Comparison of ENCODE assay signal across 12 mouse cellular contexts in the genomic region with DNA sequence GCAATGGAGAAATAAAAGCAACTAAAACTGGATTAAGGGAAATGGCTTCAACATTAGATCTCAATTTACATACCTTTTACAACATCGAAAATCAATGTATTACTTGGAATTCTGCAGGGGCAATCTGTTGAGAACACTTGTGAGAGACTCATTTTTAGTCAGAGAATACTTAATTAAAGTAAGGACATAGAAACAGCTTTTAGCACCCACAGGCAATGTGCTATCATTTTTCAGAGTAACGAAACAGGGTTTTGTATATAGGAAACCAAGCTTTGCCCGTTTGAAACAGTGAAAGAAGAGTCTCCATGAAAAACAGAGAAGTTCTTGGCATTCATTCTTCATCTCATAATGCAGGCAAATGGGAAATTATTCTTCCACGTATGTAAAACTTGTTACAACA.
"Had no signal": no experiment of that assay in that cellular context is flagged by ENCODE, and none has a peak within 500 bp of the region (broad histone marks: within the 10 kb centered on the region; RNA-seq: fewer than 3 reads in every experiment).

No protein-coding gene starts in this region.

- DNase-seq: gastrocnemius, postnatal 14 days; gastrocnemius, postnatal 36 days; heart, adult 11 months; heart, adult 2 months; heart, postnatal 14 days; heart, postnatal 36 days; kidney, adult 11 months; kidney, adult 2 months; kidney, adult 9 months; kidney, postnatal 14 days; kidney, postnatal 36 days; left cerebral cortex, postnatal 4 days had no signal
